Mouse (Mus musculus) lung, postnatal 25 days (tissue): Measurements from ENCODE around the gene Zfp950.
A peak's percentile ranks its signal among the peaks of the same experiment; 100 is the strongest.
"Not testable (repeated sequence)": the region's sequence is repeated elsewhere in the genome, so short reads cannot be mapped to it uniquely, and the experiment has no call there.

Experiments
- DNase-seq: peaks from one replicate; pipeline ENCODE4 v3.0.0; 2022; ENCODE audit warnings: low spot score

The Zfp950 gene

DNA sequence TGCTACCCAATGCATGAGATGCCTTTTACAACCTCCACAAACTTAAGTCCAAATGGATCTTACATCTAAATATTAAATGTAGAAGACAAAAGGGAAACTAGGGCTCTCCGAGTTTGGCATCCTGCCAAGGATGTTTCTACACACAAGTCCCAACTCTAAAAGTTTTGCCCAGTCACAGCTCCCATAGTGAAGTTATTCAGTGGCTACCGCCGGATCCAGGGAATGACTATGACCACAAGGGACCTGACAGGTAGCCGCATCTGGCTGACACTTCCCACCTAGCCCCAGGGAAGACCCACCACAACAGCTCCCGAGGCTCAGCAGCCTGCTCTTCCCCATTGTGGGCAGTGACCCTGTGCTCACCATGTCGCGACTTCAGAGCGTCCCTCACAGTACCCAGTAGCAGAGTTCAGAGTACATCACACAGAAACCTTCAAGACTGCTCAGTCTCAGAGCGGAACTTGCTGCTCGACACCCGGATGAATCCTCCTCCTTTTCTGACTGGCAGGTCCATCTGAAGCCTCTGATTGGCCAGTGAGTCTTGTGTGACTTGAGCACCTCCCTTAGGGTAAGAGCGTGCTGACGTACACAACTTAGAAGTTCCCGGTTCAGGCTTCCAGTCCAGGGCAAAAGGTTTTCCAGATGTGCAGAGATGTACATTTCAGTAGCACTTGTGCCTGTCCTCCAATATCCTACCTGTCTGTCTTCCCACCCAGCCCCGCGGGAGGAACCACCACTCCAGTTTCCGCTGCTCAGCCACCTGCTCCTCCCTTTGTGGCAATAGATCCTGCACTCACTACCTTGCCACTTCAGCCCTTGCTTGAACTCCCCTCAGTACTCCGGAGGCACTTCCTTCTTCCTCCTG is at the start of gene Zfp950:
TSS of gene Zfp950 (minus strand) at position 499 of the 865 bp plus-strand sequence.
- DNase-seq = peak; percentile 95

DNA sequence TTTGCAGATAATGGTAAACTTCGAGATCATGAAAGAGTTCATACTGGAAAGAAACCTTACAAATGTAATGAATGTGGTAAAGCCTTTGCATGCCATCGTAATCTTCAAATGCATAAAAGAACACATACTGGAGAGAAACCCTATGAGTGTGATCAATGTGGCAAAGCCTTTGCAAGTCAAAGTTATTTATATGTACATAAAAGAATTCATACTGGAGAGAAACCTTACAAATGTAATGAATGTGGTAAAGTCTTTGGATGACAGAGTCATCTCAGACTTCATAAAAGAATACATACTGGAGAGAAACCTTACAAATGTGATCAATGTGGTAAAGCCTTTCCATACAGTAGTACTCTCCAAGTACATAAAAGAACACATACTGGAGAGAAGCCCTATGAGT is 43.0 kb upstream of the Zfp950 start, which contains the start of gene Gm6020:
TSS of gene Gm6020 (plus strand) at position 301 of the 400 bp plus-strand sequence.
- DNase-seq = not testable (repeated sequence)

DNA sequence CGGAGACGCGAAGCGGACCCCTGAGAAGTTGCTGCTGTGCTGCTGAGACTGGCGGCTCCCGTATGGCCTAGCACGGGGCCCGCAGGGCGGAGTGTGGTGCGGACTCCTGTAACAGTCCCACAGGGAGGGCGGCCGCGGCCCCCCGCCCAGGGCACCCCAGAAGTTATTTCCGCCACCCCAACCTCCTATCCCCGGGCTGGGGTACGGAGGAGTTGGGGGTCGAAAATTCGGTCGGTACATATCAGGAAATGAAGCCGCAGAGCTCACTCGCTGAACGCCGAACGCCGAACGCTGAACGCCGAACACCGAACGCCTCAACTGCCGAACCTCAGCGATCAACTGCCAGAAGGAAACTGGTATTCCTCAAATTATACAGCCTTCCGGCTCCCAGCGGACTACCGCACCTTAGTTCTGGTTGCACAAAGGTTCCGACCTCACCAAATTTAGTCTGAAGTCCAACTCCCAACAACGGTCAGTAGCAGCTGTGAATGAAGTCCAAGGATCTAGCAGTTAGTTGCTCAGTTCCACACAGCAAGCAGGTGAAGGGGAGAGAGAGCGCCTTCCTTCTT is 35.2 kb upstream of the Zfp950 start, which contains the start of gene Gm7102:
TSS of gene Gm7102 (minus strand) at position 554 of the 569 bp plus-strand sequence.
- no peak for DNase-seq

DNA sequence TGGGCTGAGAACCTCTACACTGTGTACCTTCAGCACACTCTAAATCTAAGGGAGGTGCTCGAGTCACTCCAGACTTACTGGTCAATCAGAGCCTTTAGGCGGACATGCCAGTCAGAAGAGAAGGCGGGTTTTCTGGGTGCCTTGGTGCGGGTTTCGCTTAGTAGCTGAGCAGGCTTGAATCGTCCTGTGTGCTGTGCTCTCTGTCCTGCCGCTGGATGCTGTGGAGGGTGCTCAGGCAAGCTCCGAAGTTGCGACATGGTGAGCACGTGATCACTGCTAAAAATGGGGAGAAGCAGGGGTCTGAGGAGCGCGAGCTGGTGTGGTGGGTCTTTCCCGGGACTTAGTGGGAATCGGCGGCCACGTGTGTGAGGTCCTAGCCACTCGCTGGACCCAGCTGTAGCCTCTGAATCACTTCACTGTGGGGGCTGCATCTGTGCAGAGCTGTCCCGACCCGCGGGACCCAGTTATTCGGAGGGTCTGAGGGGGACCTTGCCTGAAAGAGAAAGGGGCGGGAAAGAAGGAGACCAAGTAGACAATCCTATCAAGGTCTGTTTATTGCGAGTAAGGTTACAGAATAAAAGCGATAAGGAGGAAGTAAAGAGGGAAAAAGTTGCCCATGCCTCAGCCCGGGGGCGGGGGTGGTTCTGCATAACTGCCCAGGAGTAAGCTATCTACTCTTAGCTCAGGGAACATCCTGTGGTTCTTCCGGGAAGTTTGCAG is 11.2 kb upstream of the Zfp950 start:
- peak; percentile 32 for DNase-seq

DNA sequence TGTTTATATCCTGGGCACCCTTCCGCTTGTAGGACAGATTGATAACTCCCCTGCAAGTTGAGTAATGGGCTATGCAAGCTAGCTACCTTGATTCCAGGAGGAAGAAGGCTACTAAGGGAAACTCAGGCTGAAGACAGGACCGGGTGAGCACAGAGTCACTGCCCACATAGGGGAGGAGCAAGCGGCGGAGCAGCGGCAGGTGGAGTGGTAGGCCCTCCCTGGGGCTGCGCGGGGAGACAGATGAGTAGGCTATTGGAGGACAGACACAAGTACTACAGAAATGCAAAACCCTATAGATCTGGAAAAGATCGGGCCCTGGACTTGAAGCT is 10.7 kb upstream of the Zfp950 start:
- peak; percentile 8 for DNase-seq

DNA sequence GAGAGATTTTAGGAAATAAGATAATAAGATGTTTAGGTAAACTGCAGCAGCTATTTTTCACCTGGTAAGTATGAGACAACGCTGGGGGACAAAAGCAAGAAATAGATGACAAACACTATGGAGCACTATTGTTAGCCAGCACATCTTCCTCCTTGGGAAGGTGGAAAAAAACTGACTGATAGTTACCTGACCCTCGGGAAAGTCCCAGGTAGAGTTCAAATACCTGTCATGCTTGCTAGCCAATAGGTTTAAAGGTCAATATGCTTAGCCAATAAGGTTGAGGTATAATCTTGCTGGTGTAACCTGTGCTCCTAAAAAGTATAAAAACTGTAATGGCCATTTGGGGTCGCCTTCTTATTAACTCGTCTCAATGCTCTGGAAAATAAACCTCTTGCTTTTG is 659 bp upstream of the Zfp950 start:
- DNase-seq = no peak

DNA sequence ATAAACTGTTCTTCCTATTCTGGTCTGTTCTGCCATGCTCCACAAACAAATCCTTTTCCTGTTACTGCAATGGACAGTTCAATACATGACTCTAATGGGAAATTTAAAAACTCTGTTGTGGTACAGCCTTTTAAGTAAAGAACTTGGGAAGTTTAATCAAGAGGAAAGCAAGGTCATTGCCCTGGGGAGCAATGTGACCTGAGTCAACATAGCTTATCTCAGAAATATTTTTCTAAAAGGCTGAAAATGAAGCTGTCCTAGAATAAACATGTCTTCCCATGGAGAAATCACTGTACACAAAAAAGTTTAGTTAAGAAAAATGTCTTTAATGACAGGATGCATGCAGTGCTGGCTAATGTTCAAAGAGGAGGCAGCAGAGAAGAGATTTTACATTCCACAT is 2.0 kb downstream of the Zfp950 start:
- DNase-seq = no peak

DNA sequence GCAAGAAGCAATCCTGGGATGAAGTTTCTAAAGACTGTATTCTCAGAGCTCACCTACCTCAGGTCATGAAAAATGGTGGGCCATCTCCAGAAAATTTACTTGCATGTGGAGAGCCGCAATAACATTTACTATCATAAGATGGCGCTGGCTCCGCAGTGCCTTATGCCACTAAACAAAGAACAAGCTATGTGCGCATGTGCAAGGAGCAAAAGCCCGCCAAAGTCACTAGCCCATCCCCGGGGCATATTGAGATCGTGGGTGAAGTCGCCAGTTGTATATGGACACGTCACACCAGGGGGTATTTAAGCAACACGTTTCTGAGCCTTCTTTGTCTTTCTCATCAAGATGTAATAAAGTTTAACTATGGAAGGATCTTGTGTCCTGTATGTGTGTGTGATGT is 9.5 kb downstream of the Zfp950 start:
- DNase-seq = no peak

DNA sequence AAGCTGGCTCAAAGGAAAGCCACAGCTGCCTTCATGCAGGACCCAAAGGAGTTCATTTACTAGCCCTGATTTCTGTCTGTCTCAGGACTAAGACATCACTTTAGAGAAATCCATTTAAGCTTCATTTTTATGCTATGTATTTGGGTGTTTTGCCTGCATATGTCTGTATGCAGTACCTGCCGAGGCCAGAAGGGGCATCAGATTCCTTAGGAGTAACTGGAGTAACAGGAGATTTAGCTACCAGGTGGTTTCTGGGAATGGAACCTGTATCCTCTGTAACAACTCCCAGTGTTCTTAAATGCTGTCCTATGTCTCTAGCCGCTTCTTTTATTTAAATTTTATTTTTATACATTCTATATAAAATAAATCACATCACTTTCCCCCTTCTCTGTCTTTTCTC is 30.5 kb downstream of the Zfp950 start:
- DNase-seq = no peak

DNA sequence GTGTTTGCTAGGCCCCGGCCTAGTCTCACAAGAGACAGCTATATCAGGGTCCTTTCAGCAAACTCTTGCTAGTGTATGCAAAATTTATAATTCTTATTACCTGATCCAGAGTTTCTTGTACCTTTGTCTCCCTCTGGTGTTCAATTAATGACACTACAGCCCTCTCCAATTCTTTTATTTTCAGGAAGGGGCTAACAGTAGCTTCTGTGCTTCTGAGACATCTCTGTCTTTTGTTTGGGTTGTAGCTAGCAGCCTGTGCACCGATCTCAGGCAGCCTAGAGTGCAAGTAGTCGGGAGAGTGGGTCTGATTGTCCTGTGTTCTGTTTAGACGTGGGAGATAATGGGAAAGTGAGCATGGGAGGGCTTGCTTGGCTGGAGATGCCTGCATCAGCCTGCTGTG is 42.9 kb downstream of the Zfp950 start:
- peak; percentile 43 for DNase-seq

DNA sequence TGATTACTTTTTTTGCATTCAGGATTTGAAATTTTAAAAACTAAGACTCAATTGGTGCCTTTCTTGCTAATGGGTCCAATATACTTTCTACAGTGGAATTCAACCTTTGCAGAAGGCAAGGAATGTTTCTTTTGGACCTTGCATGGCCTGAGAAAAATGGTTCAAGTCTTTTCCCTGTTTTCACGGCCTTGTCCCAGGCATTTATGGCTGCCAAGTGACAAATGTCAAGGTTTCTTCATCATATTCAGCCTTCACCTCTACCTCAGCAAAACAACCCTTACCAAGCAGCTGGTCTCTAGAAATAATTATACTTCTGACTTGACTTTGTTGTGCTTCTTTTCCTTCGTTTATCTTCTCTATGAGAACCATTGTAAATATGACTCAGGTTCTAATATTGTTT is 43.9 kb downstream of the Zfp950 start:
- no peak for DNase-seq

DNA sequence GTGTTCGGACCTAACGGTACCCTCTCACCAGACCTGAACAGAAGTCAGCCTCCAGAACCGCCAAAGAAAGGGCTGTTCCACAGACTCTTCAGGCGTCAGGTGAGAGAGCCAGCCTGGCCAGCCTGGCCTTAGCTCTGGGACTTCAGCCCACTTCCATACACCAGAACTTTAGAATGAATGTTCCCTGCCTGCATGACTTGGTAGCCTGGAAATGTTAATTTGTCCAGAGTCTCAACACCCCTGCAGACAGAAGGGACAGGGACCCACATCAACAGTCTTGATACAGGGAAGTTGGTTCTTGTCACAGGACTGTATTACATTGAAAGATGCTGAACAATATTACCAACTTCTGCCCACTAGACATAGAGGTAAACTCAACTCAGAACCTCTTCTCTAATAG is 50.1 kb downstream of the Zfp950 start:
- DNase-seq = no peak

DNA sequence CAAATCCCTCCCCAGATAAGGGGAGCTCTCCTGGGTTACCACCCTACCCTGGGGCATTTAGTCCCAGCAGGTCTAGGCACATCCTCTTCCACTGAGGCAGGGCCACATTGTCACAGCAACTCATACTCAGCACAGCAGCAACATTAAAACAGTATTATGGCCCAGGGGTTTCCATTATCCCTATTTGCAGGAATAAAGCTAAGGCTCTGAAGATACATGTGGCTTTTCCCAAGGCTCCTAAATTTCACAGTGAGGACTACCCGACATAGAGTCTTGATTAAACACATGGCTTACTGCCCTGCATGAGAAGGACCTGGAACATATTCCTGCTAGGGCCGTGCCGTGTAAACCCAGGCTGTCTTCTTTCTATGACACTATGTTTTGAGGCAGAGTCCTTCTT is 51.6 kb downstream of the Zfp950 start:
- DNase-seq = no peak

DNA sequence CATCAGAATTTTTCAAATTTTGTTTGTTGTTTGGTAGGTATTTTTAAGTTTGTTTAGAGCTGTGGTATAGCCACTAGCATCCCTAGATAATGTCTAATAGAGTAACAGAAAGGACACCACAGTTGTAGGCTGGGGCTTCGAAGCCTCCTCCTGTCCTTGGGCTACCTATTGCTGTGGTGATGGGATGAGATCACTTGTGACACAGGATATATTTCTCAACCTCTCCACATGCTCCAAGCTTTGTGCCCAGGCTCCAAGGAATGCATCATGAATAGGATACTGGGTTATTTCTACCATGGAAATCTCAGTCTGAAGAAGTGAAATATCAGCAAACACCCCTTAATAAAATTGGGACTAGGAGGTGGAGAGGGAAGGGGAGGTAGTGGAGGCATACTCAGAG is 52.9 kb downstream of the Zfp950 start:
- no peak for DNase-seq

DNA sequence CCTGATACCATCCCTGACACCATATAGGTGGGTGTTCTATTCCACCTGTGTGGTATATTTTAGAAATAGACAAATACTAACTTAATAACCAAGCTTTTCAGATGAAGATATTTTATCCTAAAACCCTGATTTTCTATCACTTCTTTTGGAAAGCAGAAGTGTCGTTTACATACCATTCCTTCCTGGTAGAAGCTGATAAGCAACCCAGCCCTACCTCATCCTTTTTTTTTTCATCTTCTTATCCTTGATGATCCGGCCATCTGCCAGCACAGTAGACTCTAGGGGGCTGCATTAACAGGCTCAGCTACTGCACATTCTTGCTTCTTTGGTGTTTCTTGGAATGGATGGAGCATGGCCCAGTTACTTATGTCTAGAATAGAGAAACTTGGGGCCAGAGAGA is 55.4 kb downstream of the Zfp950 start:
- DNase-seq = no peak

DNA sequence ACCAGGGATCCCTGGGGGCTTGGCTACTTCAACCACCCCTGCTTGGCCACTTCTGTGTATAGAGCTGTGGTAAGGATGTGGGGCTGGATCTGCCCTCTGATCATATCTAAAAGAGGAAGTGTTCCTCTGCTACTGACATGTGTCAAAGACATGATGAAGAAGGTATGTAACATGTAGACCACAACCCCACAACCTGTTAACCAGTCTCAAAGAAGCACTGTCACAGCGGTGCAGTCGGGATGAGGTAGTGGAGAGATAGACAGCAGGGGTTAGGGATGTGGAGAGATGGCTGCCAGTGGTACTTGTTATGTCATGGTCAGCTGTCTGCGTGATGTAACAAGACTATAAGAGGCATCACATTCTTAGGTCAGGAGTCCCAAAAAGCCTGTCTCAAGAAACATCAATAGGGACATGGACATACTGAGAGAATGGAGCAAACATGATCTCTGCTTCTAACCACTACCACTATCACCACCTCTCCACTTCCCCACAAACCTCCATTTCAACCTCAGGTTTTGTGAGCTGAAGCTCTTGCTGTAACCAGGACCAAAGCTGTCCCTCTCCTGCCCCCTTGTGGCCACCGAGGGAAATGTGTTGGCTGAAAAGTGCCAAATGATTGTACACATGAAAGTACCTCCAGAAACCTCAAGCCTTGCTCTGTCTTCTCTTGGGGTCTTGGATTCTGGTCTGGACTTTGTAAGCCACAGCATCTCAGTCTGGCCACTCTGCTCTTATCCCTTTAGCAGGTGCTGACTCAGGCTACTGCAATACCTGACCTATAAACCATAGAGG is 56.3 kb downstream of the Zfp950 start:
- DNase-seq = peak; percentile 92

DNA sequence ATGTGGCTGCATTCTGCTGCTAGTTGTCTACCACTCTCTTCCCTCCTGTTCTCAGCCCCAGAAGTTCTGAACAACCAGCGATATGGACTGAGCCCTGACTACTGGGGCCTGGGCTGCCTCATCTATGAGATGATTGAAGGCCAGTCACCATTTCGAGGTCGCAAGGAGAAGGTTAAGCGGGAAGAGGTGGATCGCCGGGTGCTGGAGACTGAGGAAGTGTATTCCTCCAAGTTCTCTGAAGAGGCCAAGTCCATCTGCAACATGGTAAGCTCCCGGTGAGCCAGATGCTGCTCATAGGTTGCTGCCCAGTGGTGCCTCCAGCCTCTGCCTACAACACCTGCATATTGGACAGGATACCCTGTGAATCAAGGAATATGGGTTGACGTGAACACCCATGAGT is 57.6 kb downstream of the Zfp950 start:
- no peak for DNase-seq

DNA sequence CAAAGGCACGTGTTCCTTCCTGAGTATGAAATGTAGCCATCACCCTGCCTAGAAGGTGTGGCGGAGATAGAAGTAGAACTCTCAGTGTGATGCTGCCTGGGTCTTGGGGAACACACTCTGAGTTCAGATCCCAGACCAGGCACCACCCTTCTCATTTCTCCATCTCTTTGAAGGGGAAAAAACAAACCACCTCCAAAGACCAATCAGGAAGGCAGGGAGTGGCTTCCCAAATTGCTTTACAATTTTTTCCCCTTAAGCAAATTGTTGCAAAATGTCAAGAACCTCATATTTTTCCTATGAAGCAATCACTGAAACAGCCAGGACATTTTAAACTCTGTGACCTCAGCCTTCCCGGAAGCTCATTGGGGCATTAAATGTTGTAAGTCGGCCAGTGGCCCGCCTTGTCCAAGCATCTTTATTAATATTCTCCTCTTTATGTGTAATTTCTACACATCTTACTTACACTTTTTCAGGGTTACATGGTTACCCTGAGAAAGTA is 60.3 kb downstream of the Zfp950 start:
- peak; percentile 75 for DNase-seq

DNA sequence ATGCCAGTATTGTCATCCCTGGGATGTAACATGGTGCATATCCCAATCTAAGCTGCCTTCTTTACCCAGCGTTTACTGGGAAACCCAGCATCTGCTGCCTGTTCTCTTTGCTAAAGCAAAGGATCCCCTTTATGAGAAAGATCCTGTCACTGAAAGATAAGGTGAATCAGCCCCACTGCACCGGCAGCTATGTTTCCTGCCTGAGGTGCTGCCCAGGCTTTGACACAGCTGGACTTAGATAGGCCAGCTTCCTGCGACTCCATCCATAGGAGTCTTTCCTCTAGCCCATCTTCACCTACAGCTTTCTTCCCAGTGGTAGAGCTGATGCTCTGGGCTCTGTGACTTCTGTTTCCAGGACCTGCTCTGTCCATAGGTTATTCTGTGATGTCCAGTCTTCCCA is 62.0 kb downstream of the Zfp950 start:
- no peak for DNase-seq

DNA sequence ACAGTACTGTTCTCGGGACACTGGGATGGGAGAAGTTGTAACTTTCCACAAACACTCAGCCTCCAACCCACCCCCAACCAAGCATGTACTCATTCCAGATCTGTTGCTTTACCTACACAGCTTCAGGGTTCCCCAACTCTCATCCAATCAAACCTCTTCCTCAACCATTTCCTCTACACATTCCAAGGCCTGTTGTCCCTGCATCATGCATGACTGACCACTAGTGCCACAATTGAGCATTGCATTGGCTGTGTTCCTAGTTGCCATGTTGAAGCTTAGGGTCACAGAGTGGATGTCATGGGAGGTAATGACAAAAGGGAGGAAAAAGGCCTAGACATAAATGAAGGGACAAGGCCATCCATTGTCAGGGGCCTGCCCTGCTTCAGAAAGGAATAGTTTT is 75.6 kb downstream of the Zfp950 start:
- DNase-seq = no peak

DNA sequence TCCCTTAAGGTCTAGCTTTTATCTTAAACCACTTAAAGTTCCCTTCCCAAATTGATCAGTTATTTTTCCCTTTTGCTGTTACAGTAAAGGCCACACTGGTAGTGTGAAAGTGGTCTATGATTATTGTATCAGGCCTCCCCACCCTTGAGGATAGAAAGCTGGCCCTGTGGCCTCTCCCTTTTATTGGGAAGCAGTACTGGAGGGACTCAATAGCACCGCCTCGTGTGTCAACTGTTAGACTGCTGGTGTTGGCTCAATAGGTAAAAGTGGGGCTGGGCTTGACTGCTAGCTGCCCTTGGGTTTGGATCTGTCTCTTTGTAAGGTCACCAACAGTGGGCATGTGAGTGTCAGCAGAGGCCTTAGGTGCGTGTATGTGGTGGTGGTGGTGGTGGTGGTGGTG is 76.3 kb downstream of the Zfp950 start:
- DNase-seq = no peak

DNA sequence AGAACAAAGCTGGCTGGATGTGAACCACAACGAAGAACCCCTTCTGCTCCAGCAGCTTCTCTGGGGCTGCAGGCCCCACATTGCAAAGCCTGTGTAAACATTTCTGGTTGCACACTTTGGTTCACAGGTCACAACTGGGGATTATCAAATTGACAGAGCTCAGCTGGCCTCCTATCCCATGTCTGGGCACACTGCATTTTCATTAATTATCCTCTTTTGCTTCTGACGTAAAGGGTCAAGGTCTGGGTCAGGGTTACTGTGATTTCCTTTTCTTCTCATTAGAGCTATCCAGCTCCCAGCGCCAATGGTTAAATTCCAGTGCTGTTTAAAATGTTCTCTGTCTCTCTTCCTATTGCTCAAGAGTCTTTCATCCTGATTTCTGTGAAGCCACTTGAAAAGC is 83.1 kb downstream of the Zfp950 start:
- DNase-seq = peak; percentile 76
